Mouse (Mus musculus) limb, embryonic 13.5 days (tissue): ENCODE measurements around the gene Acap1. TPM values are rescaled to one million over a fixed set of nuclear protein-coding genes. Genes with fewer than 3 reads are reported as not detected.
A peak's percentile ranks its signal among the peaks of the same experiment; 100 is the strongest.

ENCODE experiments used
- ATAC-seq: fragments of 200-750 bp; cut with Nextera tagmentation; 2 replicates; pipeline ENCODE4 v1.8.0; 2017; ENCODE audit warnings: low read depth, moderate number of reproducible peaks, moderate TSS enrichment; ENCODE audit not compliant: low FRiP score
- H3K27ac ChIP-seq: fragments of 300-500 bp; sonication (generic); 2 replicates; pipeline ENCODE4 v1.5.1; 2015; ENCODE audit warnings: inconsistent platforms, mild to moderate bottlenecking, moderate library complexity
- H3K27me3 ChIP-seq: fragments of 300-500 bp; sonication (generic); 2 replicates; pipeline ENCODE4 v1.6.1; 2015; ENCODE audit warnings: mild to moderate bottlenecking, inconsistent platforms
- H3K36me3 ChIP-seq: fragments of 300-500 bp; sonication (generic); 2 replicates; pipeline ENCODE4 v1.6.1; 2015; ENCODE audit warnings: inconsistent platforms, mild to moderate bottlenecking, moderate library complexity
- H3K4me1 ChIP-seq: fragments of 300-500 bp; sonication (generic); 2 replicates; pipeline ENCODE4 v1.6.1; 2015; ENCODE audit warnings: inconsistent platforms
- H3K4me2 ChIP-seq: fragments of 300-500 bp; sonication (generic); replicated peaks from 2 replicates; pipeline ENCODE4 v1.6.1; 2015; ENCODE audit warnings: inconsistent platforms, mild to moderate bottlenecking, moderate library complexity
- H3K4me3 ChIP-seq: fragments of 300-500 bp; sonication (generic); 2 replicates; pipeline ENCODE4 v1.5.1; 2015; ENCODE audit warnings: moderate library complexity, mild to moderate bottlenecking, inconsistent platforms
- H3K9ac ChIP-seq: fragments of 300-500 bp; sonication (generic); 2 replicates; pipeline ENCODE4 v1.6.1; 2015; ENCODE audit warnings: mild to moderate bottlenecking, inconsistent platforms
- H3K9me3 ChIP-seq: fragments of 300-500 bp; sonication (generic); 2 replicates; pipeline ENCODE4 v1.6.1; 2016; ENCODE audit warnings: inconsistent platforms
- WGBS: fragments of 180-500 bp; shearing (Covaris S2); methylation state at CpG from one replicate; pipeline ENCODE4 v1.1.7; 2015; 5-methylcytosine and 5-hydroxymethylcytosine counted together
- microRNA-seq: library from miRNA; unstranded; fragments of <30 nt; microRNA quantifications from one replicate; pipeline ENCODE4, GENCODE M21; 2016
- polyA plus RNA-seq: library from polyadenylated mRNA; unstranded; fragments of >200 nt; fragmentation: Nextera tagmentation; extraction: Ambion mirVana; gene quantifications from 2 replicates; pipeline ENCODE4 v1.2.1, GENCODE M21; 2015

The Acap1 gene
- polyA plus RNA-seq, 1 experiment from 2014 or later = 1.1 TPM

GRCm38 (mm10) chr11:69837952-69838713 is 57.2 kb downstream of the Acap1 start, which contains the start of gene Tmem256:
Gene Tmem256, plus strand, starts transcription at chr11:69838514.
- Histone ChIP-seq H3K4me2 (peak within 1 kb of the TSS; percentile 93), H3K4me3 (peak within 1 kb of the TSS; percentile 81), H3K27ac (peak within 1 kb of the TSS; percentile 93), H3K9me3 (no peaks in the 10 kb centered on the region), H3K36me3 (peaks cover 8% of the 10 kb centered on the region), H3K4me1 (peaks cover 43% of the 10 kb centered on the region), H3K9ac (peak within 1 kb of the TSS; percentile 91), H3K27me3 (peaks cover 25% of the 10 kb centered on the region; the same call in 1 of the 2 replicates)
- ATAC-seq = peak; percentile 91
- WGBS = under 1% methylated on average over 34 of the region's 34 CpGs

DNA sequence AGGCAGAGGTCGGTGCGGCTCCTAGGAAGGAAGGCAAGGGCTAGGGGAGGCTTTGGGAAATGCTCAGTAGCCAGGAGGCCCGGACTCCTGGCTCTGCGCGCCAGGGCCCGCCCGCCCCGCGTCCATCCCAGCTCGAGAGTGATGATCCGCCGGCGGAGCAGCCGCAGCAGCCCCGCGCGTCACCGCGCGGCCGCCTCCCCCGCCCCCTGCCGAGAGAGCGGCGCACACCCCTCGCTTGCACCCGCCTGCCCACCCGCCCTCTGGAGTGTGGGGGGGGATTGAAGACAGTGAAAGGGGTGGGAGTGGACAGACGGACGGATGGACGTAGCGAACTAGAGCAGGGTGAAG is 57.8 kb downstream of the Acap1 start, which contains the start of gene Nlgn2:
Gene Nlgn2, minus strand, starts transcription at position 181 of the 348 bp plus-strand sequence.
- Histone ChIP-seq H3K4me1 (peaks cover 43% of the 10 kb centered on the region), H3K27ac (peak within 1 kb of the TSS; percentile 93), H3K4me3 (peak within 1 kb of the TSS; percentile 81), H3K9me3 (no peaks in the 10 kb centered on the region), H3K9ac (peak within 1 kb of the TSS; percentile 91), H3K4me2 (peak within 1 kb of the TSS; percentile 93), H3K27me3 (peaks cover 25% of the 10 kb centered on the region; the same call in 1 of the 2 replicates), H3K36me3 (peaks cover 14% of the 10 kb centered on the region)
- WGBS = under 1% methylated on average over 32 of the region's 32 CpGs
- ATAC-seq = no peak

GRCm38 (mm10) chr11:69836703-69837576 is 58.4 kb downstream of the Acap1 start:
- H3K36me3 ChIP-seq = peaks cover 20% of the 10 kb centered on the region
- peak overlapping the region; percentile 84 for H3K27ac ChIP-seq
- peak overlapping the region; percentile 93 for H3K4me2 ChIP-seq
- WGBS = under 1% methylated on average over 43 of the region's 52 CpGs
- H3K4me1 ChIP-seq = peaks cover 43% of the 10 kb centered on the region
- no peak for ATAC-seq
- no peaks in the 10 kb centered on the region for H3K9me3 ChIP-seq
- H3K27me3 ChIP-seq = peaks cover 25% of the 10 kb centered on the region; the same call in 1 of the 2 replicates
- H3K9ac ChIP-seq = peak overlapping the region; percentile 91
- peak overlapping the region; percentile 81 for H3K4me3 ChIP-seq

DNA sequence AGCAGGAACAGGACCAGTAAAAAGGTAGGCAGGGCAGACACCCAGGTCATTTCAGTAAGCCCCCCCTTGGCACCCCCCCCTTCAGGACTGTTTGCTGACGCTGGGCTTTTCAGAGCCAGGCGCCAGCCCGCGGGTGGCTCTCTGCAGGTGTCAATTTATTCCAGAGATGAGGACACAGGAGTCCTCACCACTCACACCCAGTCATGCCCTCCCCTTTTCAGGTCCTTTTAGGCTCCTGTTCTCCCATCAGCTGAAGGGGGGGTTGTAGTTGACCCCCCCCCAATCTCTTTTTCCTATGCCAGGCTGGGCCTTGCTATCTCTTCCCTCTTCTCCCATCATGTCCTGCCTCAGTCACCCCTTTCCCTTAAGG is 59.4 kb downstream of the Acap1 start:
- H3K9ac ChIP-seq = peak overlapping the region; percentile 91
- H3K27ac ChIP-seq = no peak overlapping the region
- peaks cover 25% of the 10 kb centered on the region; the same call in 1 of the 2 replicates for H3K27me3 ChIP-seq
- 11% methylated on average over 4 of the region's 4 CpGs for WGBS
- no peak for ATAC-seq
- peak overlapping the region; percentile 81 for H3K4me3 ChIP-seq
- H3K36me3 ChIP-seq = peaks cover 27% of the 10 kb centered on the region
- peaks cover 43% of the 10 kb centered on the region for H3K4me1 ChIP-seq
- H3K4me2 ChIP-seq = peak overlapping the region; percentile 93
- no peaks in the 10 kb centered on the region for H3K9me3 ChIP-seq

GRCm38 (mm10) chr11:69835326-69835965 is 59.9 kb downstream of the Acap1 start:
- peaks cover 43% of the 10 kb centered on the region for H3K4me1 ChIP-seq
- no peak for ATAC-seq
- 7% methylated on average over 9 of the region's 9 CpGs for WGBS

DNA sequence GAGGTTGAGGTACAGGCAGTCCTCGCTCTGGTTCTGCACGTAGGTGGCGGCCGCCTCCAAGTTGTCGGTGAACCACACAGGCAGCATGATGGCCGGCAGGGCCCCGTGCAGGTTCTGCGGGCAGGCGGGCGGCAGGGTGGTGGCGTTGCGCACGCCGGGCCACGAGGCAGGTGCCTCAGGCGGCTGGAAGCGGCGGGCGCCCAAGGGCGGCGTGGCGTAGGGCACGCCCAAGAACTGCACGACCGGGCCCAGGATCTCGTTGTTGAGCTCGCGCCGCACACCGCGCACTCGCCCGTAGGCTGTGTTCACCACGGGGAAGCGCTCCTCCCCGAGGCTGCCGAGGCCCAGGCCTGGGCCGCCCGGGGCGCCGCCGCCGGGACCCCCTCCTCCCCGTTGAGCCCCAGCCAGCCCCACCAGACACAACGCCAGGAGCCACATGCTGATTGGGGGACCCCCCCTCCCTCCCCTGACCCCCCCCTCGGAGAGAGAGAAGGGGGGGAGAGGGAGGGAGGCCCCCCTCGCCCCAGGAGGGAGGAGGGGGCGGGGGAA is 61.3 kb downstream of the Acap1 start:
- WGBS = 6% methylated on average over 42 of the region's 48 CpGs
- H3K27ac ChIP-seq = no peak overlapping the region
- ATAC-seq = no peak

More at GRCm38 (mm10) chr11:69835326-69835965, 59.9 kb downstream of the Acap1 start:
- Histone ChIP-seq H3K4me3 (peak overlapping the region; percentile 81), H3K9me3 (no peaks in the 10 kb centered on the region), H3K27me3 (peaks cover 25% of the 10 kb centered on the region; the same call in 1 of the 2 replicates), H3K9ac (peak overlapping the region; percentile 74), H3K4me2 (peak overlapping the region; percentile 93), H3K36me3 (peaks cover 29% of the 10 kb centered on the region), H3K27ac (no peak overlapping the region)

DNA sequence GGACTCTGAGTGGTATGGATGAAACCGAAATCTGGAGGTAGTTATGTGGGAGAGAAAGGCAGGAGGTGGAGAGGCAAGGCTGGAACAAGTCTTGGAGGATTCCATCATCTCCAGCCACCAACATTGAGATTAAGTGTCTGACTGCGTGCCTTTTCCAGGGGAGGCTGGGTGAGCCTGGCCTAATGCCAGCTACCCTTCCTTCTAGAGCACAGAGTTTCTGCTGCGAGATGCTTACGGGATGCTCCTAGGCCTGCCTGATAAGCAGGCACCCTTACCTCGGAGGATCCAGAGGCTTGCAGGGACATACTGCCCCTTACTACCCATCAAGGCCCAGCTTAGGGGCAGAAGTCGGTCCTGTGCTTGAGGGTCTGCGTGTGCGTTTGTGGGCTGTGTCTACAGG is 61.8 kb downstream of the Acap1 start:
- H3K9ac ChIP-seq = peak overlapping the region; percentile 74
- H3K36me3 ChIP-seq = peaks cover 40% of the 10 kb centered on the region
- peak overlapping the region; percentile 93 for H3K4me2 ChIP-seq
- 54% methylated on average over 8 of the region's 8 CpGs for WGBS
- ATAC-seq = no peak
- no peaks in the 10 kb centered on the region for H3K9me3 ChIP-seq
- H3K4me1 ChIP-seq = peaks cover 33% of the 10 kb centered on the region
- peaks cover 25% of the 10 kb centered on the region; the same call in 1 of the 2 replicates for H3K27me3 ChIP-seq
- H3K4me3 ChIP-seq = peak overlapping the region; percentile 81
- H3K27ac ChIP-seq = no peak overlapping the region

More for the DNA sequence above, 61.3 kb downstream of the Acap1 start:
- Histone ChIP-seq H3K9ac (peak overlapping the region; percentile 74), H3K36me3 (peaks cover 35% of the 10 kb centered on the region), H3K9me3 (no peaks in the 10 kb centered on the region), H3K4me1 (peaks cover 36% of the 10 kb centered on the region), H3K4me3 (peak overlapping the region; percentile 81), H3K27me3 (peaks cover 25% of the 10 kb centered on the region; the same call in 1 of the 2 replicates), H3K4me2 (peak overlapping the region; percentile 93)

Small RNA genes lying within 50 kb of the gene (microRNA-seq; reads per million reads assigned to microRNA genes)
- gene Mir6924 = not detected

Other genes starting within 250 kb of the Acap1 start
- 0.57 and 0.69 TPM in 2 replicates for gene Sox15, start 240.2 kb downstream of the Acap1 start, polyA plus RNA-seq
- gene Mpdu1, start 232.9 kb downstream of the Acap1 start, polyA plus RNA-seq = 59.3 and 66.8 TPM in 2 replicates
- gene Cd68, start 229.4 kb downstream of the Acap1 start, polyA plus RNA-seq = 12.0 and 14.8 TPM in 2 replicates
- 560 and 570 TPM in 2 replicates for gene Eif4a1, start 223.1 kb downstream of the Acap1 start, polyA plus RNA-seq
- 123 and 125 TPM in 2 replicates for gene Senp3, start 213.5 kb downstream of the Acap1 start, polyA plus RNA-seq
- 0.33 TPM in 1 of 2 replicates, not detected in the other for gene Tnfsf13, start 209.8 kb downstream of the Acap1 start, polyA plus RNA-seq
- gene Tnfsf12, start 199.7 kb downstream of the Acap1 start, polyA plus RNA-seq = 5.9 and 8.0 TPM in 2 replicates
- 3.7 and 4.4 TPM in 2 replicates for gene Tnfsfm13, start 199.4 kb downstream of the Acap1 start, polyA plus RNA-seq
- gene Polr2a, start 136.9 kb downstream of the Acap1 start, polyA plus RNA-seq = 27.2 and 28.5 TPM in 2 replicates
- not detected in 2 replicates for gene Slc35g3, start 133.6 kb downstream of the Acap1 start, polyA plus RNA-seq
- gene Zbtb4, start 129.6 kb downstream of the Acap1 start, polyA plus RNA-seq = 3.2 and 3.4 TPM in 2 replicates
- gene Chrnb1, start 99.6 kb downstream of the Acap1 start, polyA plus RNA-seq = 23.6 and 27.7 TPM in 2 replicates
- gene Fgf11, start 93.7 kb downstream of the Acap1 start, polyA plus RNA-seq = 2.8 and 2.9 TPM in 2 replicates
- 2.5 and 2.6 TPM in 2 replicates for gene Tmem102, start 89.9 kb downstream of the Acap1 start, polyA plus RNA-seq
- not detected in 2 replicates for gene Gm39566, start 80.2 kb downstream of the Acap1 start, polyA plus RNA-seq
- not detected in 2 replicates for gene Spem2, start 77.1 kb downstream of the Acap1 start, polyA plus RNA-seq
- 0.18 and 0.24 TPM in 2 replicates for gene Spem1, start 73.4 kb downstream of the Acap1 start, polyA plus RNA-seq
- gene Nlgn2, start 57.8 kb downstream of the Acap1 start, polyA plus RNA-seq = 11.5 and 11.8 TPM in 2 replicates
- 368 and 376 TPM in 2 replicates for gene Tmem256, start 57.0 kb downstream of the Acap1 start, polyA plus RNA-seq
- 135 and 140 TPM in 2 replicates for gene Plscr3, start 49.2 kb downstream of the Acap1 start, polyA plus RNA-seq
- gene Tnk1, start 36.8 kb downstream of the Acap1 start, polyA plus RNA-seq = 1.9 and 2.0 TPM in 2 replicates
- gene Tmem95, start 17.5 kb downstream of the Acap1 start, polyA plus RNA-seq = 0.51 TPM in 1 of 2 replicates, not detected in the other
- gene Kctd11, start 14.1 kb downstream of the Acap1 start, polyA plus RNA-seq = 4.3 and 4.4 TPM in 2 replicates
- 16.1 and 19.4 TPM in 2 replicates for gene 2810408A11Rik, start 5.4 kb upstream of the Acap1 start, polyA plus RNA-seq
- gene Neurl4, start 5.5 kb upstream of the Acap1 start, polyA plus RNA-seq = 10.2 and 12.9 TPM in 2 replicates
- gene Gps2, start 18.3 kb upstream of the Acap1 start, polyA plus RNA-seq = 90.0 and 90.1 TPM in 2 replicates
- gene Eif5a, start 26.4 kb upstream of the Acap1 start, polyA plus RNA-seq = 1,543 and 1,562 TPM in 2 replicates
- 9.3 and 9.7 TPM in 2 replicates for gene Ybx2, start 40.3 kb upstream of the Acap1 start, polyA plus RNA-seq
- gene Slc2a4, start 52.6 kb upstream of the Acap1 start, polyA plus RNA-seq = 29.2 and 29.6 TPM in 2 replicates
- 13.4 and 14.4 TPM in 2 replicates for gene Cldn7, start 69.2 kb upstream of the Acap1 start, polyA plus RNA-seq
- gene Ctdnep1, start 85.6 kb upstream of the Acap1 start, polyA plus RNA-seq = 30.8 and 31.2 TPM in 2 replicates
- 126 and 134 TPM in 2 replicates for gene Elp5, start 87.0 kb upstream of the Acap1 start, polyA plus RNA-seq
- 499 and 506 TPM in 2 replicates for gene Gabarap, start 95.6 kb upstream of the Acap1 start, polyA plus RNA-seq
- 95.9 and 101 TPM in 2 replicates for gene Phf23, start 100.2 kb upstream of the Acap1 start, polyA plus RNA-seq
- 54.3 and 59.8 TPM in 2 replicates for gene Dvl2, start 105.1 kb upstream of the Acap1 start, polyA plus RNA-seq
- 76.0 and 81.1 TPM in 2 replicates for gene Acadvl, start 119.9 kb upstream of the Acap1 start, polyA plus RNA-seq
- gene Dlg4, start 121.4 kb upstream of the Acap1 start, polyA plus RNA-seq = 14.2 and 14.8 TPM in 2 replicates
- gene Asgr1, start 158.5 kb upstream of the Acap1 start, polyA plus RNA-seq = 1.4 and 2.4 TPM in 2 replicates
- gene Asgr2, start 197.1 kb upstream of the Acap1 start, polyA plus RNA-seq = not detected in 2 replicates
- 0.25 and 0.75 TPM in 2 replicates for gene Mgl2, start 234.8 kb upstream of the Acap1 start, polyA plus RNA-seq